Mouse (Mus musculus) erythroblast, embryonic 14.5 days (primary cell): ENCODE results near the gene Tiparp.

Experiments used
- GATA1 ChIP-seq: IDR thresholded peaks from 2 replicates; pipeline ENCODE4 v1.6.1; 2012; ENCODE audit warnings: low read length, inconsistent platforms, mixed read lengths
- TAL1 ChIP-seq: IDR thresholded peaks from 3 replicates; pipeline ENCODE4 v1.6.1; 2012; ENCODE audit warnings: low read length, inconsistent platforms, mixed read lengths

GRCm38 (mm10) chr3:65592850-65593249 lies 64.6 kb downstream of the Tiparp start:
- no peak for TF ChIP-seq TAL1
- no peak for TF ChIP-seq GATA1
